Mouse (Mus musculus) adrenal gland, adult 2 months (tissue): ENCODE results near the gene Heg1. TPM values are rescaled to one million over a fixed set of nuclear protein-coding genes. Genes with fewer than 3 reads are reported as not detected.

ENCODE experiments used
- DNase-seq: peaks from one replicate; pipeline ENCODE4 v3.0.0; 2021
- polyA plus RNA-seq: library from polyadenylated mRNA; depleted of rRNA; stranded (reverse); fragments of >200 nt; gene quantifications from 2 replicates; pipeline ENCODE4 v1.2.3, GENCODE M21; 2012
- total RNA-seq, 2 experiments: library from RNA; stranded (reverse); gene quantifications; 2 replicates each; pipeline ENCODE4 v1.2.3; 2021

Heg1 gene
- total and polyA plus RNA-seq, 3 experiments, result 32.6 to 80.5 (median 51.5) TPM

GRCm38 (mm10) chr16:33741795-33742194 is 57.6 kb downstream of the Heg1 start:
- DNase-seq, result no peak

- no peak for DNase-seq
Measured at GRCm38 (mm10) chr16:33742233-33742632, 58.1 kb downstream of the Heg1 start.

- DNase-seq, result no peak
Measured at GRCm38 (mm10) chr16:33744622-33745419, 60.7 kb downstream of the Heg1 start.

- no peak for DNase-seq
Measured at GRCm38 (mm10) chr16:33745457-33745856, 61.3 kb downstream of the Heg1 start.

GRCm38 (mm10) chr16:33746074-33746676 is 62.0 kb downstream of the Heg1 start:
- no peak for DNase-seq

- no peak for DNase-seq
Measured at GRCm38 (mm10) chr16:33747346-33747954, 63.3 kb downstream of the Heg1 start.

GRCm38 (mm10) chr16:33747994-33748393 is 63.8 kb downstream of the Heg1 start:
- no peak for DNase-seq

GRCm38 (mm10) chr16:33751152-33751551 is 67.0 kb downstream of the Heg1 start:
- no peak for DNase-seq

- DNase-seq, result no peak
Measured at GRCm38 (mm10) chr16:33751590-33751989, 67.4 kb downstream of the Heg1 start.

- peak; percentile 49 for DNase-seq
Measured at GRCm38 (mm10) chr16:33752904-33753578, 68.9 kb downstream of the Heg1 start.

- no peak for DNase-seq
Measured at GRCm38 (mm10) chr16:33755293-33755692, 71.1 kb downstream of the Heg1 start.

GRCm38 (mm10) chr16:33755961-33756360 is 71.8 kb downstream of the Heg1 start:
- DNase-seq, result no peak

GRCm38 (mm10) chr16:33756396-33756795 is 72.2 kb downstream of the Heg1 start:
- DNase-seq, result no peak

GRCm38 (mm10) chr16:33759207-33759606 is 75.0 kb downstream of the Heg1 start:
- peak; percentile 42 for DNase-seq

- DNase-seq, result no peak
Measured at GRCm38 (mm10) chr16:33760542-33760941, 76.4 kb downstream of the Heg1 start.

- no peak for DNase-seq
Measured at GRCm38 (mm10) chr16:33760996-33761395, 76.8 kb downstream of the Heg1 start.

GRCm38 (mm10) chr16:33764501-33765193 is 80.5 kb downstream of the Heg1 start:
- DNase-seq, result no peak

- DNase-seq, result no peak
Measured at GRCm38 (mm10) chr16:33765477-33765876, 81.3 kb downstream of the Heg1 start.

GRCm38 (mm10) chr16:33766309-33766708 is 82.1 kb downstream of the Heg1 start:
- DNase-seq, result no peak

- peak; percentile 62 for DNase-seq
Measured at GRCm38 (mm10) chr16:33766757-33767156, 82.6 kb downstream of the Heg1 start.

- no peak for DNase-seq
Measured at GRCm38 (mm10) chr16:33768491-33769278, 84.5 kb downstream of the Heg1 start.
